Mouse (Mus musculus) CH12F3 (cell line): ENCODE measurements around the gene Cd3g.

Experiments
- in situ Hi-C: fragments of 300-500 bp; cut with MboI; formaldehyde crosslinking; loops from 2 replicates; pipeline ENCODE4 v1.14.3; 2020; ENCODE audit warnings: low sequenced_read_pairs

Gene Cd3g

DNA sequence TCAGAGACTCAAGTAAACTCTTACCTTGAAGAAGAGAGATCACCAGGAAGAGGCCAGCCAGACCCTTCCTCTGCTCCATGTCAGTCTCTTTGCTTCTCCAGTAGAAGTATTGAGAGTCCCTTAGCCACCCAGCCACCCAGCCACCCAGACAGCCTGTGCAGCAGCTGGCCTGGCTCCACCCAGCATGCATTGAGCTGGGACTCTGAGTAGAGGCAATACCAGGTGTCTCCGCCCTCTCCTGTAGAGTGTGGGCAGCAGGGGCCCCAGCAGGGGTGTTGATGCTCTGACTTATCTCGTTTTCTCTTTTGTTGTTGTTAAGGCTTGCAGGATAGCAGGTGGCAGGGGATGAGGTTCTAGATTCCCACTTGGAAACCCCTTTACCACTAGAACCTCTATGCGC lies at the start of gene Cd3g:
Cd3g (minus strand) TSS at position 190 of the 400 bp plus-strand sequence.
- in situ Hi-C loops, result no loop called here

DNA sequence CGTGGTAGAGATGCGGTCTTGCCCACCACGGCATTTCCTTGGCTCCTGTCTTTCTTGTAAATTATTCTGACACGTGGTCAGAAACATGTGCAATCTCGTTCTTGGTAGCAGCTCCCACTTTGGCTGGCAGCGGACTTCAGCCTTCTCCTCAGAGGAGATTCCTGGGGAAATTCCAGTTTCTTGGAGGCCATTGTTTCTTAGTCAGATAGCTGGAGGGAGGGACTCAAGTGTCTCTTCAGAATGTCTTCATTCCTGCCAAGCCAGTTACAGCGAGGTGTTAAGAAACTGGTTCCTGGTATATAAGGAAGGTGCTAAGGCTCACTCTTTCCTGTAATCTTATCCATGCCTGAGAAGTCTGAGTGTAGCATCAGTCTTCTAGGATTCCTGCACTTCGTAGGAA lies 47.1 kb upstream of the Cd3g start:
- in situ Hi-C loops, result loop anchor here (10.0 kb wide), 1 partner anchor 117 kb away; no protein-coding TSS in a partner anchor

DNA sequence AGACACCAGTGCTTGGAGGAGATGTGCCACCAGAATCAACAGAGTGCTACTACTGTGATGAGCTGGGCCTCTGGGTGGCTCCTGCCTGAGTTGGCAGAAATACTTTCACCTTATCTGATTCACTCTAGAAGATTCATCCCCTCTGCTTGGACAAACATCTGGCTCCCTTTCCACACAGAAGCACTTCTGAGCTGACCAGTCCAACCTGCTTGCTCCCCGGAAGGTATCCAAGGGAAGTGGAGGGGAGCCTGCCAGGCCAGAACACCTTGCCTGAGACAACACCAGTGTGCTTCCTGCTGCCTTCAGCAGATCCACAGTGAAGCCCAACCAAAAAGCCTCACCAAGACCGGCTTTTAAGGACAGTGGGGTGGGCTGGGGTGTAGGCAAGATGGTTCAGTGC lies 44.0 kb upstream of the Cd3g start:
- in situ Hi-C loops, result loop anchor here (10.0 kb wide), 1 partner anchor 121 kb away; no protein-coding TSS in a partner anchor

DNA sequence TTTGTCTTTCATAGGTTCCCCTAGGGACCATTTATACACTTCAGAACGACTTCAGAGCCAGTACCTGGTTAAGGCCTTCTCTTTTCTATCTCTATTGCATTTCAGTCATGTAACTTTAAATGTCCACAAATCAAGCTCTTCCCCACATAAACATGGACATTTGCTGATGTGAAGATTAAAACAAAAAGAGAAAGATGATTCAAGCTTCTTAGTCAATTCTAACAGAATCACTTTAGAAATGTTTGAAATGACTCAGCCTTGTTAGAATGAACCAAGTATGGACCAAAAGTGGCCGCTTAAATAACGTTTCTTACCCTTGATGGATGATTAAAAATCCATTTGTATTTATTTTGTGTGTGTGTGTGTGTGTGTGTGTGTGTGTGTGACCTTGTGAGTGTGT lies 43.4 kb upstream of the Cd3g start:
- in situ Hi-C loops, result loop anchor here (10.0 kb wide), 1 partner anchor 121 kb away; no protein-coding TSS in a partner anchor

DNA sequence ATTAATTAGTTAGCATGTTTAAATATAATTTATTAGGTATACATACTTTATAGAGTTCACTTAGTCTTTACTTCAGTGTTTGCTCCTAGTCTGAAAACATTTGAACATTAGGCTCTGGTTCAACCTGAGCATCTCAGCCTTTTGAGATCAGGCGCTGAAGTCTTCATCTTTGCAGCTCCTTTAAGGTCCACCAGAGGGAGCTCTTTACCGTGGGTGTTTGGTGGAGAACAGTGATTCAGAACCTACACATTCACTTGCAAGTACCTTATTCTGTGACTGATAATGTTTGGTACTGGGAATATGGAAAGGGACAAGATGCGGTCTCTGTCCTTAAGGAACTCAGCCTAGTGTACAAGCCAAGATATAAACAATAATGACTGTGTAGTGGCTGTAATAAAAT lies 42.6 kb upstream of the Cd3g start:
- in situ Hi-C loops, result loop anchor here (10.0 kb wide), 1 partner anchor 122 kb away; no protein-coding TSS in a partner anchor

DNA sequence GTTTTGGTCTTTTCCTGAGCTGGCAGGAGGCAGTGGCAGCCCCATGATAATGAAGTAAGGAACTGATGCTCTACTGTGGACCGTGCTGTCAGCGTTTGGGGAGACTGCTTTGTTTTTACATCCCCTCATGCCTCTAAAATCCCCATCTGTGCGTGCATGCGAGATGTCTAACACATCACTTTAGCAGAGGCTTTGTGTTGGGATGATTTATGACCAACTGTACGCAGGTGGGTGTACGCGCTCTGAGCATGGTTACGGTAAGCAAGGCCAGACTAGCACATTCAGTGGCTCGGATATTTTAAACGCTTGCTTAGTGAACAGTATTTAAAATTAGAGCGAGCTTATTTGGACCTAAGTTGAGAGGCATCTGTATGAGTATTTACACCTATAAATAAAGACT lies 37.8 kb upstream of the Cd3g start:
- in situ Hi-C loops, result no loop called here

DNA sequence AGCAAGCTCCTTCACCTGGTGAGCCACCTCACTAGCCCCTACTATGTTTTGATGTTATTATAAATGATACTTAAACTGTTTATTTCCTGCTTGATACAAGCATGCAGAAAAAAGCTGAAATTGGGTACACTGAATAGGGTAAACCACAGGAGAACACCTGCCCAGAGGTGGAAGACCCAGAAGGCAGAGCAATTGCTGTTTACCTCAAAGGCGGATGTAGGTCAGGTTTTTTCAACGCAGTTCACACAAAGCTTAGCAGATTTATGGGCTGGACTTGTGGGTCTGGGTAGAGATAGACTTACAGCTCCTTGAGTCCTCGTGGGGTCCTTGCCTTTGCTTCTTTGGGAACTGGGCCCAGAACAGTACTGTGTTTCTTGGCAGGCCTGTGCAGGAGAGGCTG lies 35.6 kb upstream of the Cd3g start:
- in situ Hi-C loops, result no loop called here

DNA sequence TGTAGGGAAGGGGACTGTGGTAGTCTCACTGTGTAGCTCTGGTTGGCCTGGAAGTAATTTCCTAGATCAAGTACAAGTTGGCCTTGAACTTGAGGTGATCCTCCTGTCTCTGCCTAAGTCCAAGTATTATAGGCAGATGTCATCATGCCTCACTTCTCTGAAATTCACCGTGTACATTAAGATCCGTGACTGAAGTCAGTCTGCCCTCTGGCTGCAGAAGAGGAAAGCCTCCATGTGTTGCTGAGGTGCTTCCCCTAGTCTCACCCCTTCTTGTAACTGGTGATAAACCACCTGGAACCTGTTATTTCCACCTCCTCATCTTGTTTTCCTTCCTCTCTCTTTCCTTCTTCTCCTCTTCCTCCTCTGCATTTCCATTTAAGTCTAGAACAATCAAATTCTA lies 34.6 kb upstream of the Cd3g start:
- in situ Hi-C loops, result no loop called here

DNA sequence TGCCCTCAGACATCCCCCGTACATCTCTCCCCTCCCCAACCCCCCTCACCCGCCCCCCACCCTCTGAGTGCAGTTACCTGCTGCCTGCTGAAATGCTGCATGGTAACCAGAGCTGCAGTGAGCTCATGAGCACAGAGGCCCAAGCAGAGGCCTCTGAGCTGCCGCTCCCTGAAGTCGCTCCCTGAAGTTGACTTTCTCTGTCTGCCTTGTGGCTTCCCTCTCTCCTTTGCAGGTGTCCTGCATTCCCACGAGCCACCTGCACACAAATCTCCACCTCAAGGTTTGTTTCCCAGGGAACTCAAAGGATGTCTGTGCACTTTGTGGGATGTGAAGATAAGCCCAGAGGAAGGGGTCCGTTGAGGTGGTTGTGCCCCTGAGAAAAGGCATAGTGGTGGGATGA lies 31.1 kb upstream of the Cd3g start:
- in situ Hi-C loops, result no loop called here

DNA sequence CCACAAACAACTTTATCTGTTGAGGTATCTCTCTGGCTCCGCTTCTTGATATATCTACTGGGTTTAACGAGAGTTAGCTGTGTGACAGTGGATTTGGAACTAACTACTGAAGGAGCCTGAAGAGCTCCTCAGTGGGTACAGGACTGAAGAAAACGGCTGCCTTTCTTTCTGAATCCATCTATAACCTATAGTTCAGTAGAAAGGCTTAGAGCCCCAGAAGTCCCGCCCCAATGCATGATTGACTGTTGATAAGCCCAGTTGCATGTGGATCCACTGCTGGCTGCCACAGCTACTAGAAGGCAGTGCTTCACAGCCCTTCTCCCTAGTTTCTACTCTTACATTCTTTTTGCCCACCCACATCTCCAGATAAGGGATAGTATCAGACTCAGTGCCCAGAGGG lies 30.2 kb upstream of the Cd3g start:
- in situ Hi-C loops, result no loop called here

DNA sequence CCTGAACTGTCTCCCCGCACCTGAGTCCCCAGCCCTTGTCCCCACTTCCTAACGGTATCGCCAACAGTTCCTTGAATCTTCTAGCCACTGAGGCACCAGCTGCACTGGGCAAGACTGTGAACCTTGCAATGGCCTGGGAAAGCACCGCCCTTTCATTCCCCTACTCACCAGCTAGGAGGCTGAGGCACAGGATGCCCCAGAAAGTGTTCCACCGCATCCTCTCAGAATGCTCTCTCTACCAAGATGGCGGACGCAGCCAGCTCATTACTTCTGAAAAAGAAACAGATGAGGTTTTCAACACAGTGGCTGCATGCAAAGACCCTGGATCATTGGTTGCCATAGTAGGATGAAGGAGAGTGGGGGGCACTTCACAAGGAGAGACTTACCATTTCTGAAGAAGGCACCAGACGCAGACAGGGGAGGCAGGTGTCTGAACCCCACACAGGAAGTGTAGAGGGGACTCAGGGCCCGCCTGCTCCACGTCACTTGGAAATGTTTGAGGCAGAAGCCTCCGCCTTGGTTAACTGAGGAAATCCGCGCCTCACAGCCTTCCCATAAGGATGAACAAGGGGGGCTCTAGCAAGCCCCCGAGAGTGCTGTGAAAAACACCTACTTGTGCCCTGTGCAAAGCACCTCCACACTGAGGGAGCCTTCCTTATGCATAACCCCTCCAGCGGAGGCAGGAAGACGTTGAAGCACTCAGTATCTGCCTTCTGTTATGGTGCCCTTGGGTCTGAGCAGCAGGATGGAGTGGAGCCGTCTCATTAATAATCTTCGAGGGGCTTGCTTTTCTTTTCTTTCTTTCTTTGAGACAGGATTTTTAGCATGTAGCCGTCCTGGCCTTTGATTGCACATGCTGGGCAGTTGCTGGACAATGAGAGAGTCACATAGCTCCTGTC lies 29.2 kb upstream of the Cd3g start, which contains the start of gene Cd3e:
Cd3e (minus strand) TSS at position 448 of the 899 bp plus-strand sequence.
- in situ Hi-C loops, result no loop called here

DNA sequence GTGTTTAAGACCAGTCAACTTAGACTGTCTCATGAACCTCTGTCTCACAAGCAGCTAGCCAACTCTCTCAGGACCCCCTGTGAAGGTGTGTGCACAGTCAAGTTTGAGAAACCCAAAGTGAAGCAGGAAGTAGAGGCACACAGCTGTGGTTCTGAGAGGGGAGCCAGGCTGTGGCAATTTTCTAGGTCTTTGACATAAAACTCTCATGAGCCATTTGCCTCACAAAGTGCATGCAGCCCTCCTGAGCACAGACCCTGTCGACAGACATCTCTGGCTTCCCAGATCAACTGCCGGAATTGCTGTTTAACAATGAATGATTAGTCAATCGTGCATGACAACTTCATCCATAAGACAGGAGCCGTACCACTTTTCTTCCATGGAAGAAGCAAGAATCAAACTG lies 28.1 kb upstream of the Cd3g start:
- in situ Hi-C loops, result no loop called here

DNA sequence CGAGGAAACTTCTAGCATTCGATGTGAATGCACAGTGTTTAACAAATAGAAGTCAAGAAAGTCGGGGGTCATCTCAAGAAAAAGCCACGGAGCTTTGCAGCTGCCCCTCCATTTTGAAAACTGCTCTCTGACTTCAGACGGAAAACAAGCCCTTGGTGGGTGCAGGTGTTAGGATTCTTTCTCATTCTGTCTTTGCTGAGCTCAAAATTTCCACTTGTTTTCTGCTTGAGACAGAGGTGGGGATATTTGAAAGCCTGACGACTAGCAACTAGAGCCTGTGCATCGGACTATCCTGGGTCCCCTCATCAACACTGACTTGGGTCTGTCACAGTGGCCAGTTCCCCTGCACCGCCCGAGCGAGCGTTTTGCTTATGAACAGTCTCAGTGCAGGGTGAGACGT lies 27.2 kb upstream of the Cd3g start:
- in situ Hi-C loops, result no loop called here

DNA sequence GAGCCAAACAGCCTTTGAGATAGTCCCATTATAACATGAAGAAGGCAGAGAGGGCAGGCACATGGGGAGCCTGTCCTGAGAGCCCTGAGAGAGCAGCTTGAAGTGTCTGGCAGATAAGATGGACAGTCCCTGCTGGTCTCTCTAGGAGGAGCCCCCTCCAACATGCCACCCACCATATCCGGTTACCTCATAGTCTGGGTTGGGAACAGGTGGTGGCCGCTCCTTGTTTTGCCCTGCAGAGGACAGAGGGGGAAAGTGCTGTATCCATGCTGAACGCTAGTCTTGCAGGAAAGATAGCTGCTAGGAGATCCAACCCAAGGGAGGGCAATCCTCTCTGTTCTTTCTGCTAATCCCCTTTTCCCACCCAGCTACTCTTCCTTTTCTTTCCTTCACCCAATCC lies 20.0 kb upstream of the Cd3g start:
- in situ Hi-C loops, result no loop called here

DNA sequence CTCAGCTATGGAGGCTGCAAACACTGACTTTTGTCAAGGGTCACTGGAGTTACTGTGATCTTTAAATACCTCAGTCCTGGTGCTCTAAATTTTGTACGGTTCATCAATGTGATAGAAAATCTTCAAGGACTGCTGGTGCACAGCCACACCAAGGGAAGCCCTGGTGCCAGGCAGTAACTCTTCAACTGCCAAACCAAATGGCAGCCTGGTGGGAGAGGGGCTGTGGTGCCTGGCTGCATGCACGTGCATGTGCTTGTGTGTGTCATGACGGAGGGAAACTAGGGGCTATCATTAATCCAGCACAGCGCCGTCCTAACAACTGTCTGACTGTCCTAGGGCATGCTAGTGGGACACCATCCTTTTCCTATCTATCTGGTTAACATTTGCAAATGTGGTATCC lies 19.5 kb upstream of the Cd3g start:
- in situ Hi-C loops, result no loop called here

DNA sequence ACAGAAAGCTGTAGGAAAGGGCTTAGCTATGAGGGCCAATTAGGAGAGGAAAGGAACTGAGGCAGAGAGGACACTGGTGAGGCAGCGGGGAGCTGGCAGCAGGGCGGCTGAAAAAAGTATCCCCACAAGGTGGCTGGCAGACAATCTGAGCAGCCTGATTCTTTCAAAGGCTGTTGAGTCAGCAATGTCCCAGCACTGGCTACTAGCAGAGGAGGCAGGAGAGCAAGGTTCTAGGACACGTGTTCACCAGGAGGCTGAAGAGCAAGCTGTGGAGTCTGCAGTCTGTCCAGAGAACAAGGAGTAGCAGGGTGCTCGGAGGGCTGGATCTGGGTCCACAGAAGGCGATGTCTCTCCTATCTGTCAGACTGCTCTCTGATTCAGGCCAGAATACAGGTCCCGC lies 18.9 kb upstream of the Cd3g start:
- in situ Hi-C loops, result no loop called here

DNA sequence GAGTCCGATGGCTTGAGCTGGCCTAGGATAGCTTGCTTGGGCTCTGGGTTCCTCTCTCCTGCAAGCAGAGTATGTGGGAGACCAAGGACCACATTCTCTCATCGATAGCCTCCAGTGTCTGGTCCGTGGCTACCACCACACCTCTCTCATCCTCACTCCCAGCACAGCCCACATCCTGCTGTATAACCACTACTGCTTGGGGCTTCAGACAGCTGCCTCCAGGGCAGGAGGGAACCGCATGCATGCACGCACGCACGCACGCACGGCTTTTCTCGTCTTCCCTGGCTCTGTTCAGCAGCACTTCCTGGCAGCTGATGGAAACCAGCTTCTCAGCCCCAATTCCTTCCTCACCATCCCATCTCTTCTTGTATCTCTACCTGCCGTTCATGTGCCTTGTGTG lies 17.9 kb upstream of the Cd3g start:
- in situ Hi-C loops, result no loop called here

DNA sequence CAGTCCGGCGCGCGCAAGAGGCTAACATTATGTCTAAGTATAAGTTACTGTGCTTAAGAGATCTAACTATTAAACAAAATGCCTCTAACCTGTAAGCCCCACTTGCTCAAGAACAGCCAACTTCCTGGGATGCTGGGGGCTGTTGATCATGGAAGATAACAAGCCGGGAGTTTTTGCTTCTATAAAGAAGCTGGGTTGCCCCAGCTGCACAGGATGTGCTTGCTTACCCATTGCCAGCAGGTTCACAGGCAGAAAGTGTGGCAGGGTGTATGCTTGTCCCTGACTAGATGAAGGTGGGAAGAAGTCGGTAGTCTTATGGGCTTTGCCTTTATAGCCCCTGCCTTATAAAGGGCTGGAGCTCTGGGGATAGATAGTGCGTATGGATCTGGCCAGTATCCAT lies 16.4 kb upstream of the Cd3g start:
- in situ Hi-C loops, result no loop called here

DNA sequence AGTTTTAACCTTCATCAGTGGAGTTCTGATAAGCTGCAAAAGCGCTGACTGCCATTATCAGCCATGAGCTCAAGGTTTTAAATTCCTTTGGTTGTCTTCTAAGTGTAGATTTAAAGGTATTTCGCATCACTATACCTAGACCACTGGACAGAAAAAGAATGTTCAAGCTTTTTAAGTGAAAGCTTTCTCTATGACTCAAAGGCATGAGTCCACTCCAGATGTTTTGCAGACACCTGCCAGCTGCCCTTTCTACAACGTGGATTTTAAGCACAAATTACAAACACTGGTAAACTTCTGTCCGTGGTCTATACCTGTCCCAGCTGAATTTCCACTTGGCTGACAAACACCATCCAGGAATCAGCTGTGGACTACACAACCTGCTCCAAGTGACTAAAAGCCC lies 14.7 kb upstream of the Cd3g start:
- in situ Hi-C loops, result no loop called here

DNA sequence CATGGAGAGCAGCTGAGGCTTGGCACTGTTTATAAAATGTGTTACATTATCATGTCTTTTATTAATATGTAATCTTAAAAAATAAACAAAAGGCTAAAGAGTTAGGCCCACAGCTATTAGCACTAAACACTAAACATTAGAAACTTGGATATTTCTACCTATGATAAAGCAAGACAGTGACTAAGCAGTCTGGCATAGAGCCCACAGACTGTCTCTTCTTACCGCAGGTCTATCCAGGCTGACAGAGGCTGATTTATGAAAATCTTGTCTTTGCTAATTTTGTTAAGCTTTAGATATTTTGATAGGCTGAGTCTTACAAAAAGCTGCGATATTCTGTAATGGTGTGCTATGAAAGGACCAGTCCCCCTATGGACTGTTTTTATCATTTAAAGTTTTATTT lies 13.0 kb upstream of the Cd3g start:
- in situ Hi-C loops, result no loop called here

DNA sequence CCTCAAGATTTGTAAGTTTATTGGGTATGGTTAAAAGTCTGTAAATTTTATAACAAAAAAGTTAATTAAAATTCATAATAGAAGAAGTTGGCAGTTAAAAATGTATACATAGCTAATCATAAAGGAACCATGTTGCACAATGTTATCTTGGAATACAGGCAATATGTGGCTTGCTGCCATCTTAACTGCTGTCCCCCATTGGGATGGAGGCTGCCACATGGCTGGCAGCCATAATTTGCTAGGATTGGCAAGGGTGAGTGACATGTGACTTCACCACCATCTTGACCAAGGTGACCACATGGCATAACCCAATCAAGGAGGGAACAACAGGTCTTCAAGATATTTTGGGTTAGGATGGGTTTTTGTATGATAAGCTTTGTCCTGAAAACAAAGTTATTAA lies 12.0 kb upstream of the Cd3g start:
- in situ Hi-C loops, result no loop called here

DNA sequence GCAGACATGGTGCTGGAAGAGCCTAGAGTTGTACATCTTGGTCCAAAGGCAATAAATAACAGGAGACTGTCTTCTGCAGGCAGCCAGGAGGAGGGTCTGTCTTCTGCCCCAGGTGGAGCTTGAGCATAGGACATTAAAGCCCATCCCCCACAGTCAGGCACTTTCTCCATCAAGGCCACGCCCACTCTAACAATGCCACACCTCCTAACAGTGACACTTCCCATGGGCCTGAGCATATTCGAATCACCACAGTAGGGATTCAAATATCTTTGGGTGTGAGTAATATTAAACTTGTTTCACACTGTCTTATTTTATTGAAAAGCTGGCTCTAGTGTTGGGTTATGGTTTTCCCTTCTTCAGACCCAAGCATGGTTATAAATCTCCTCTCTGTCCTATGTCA lies 11.6 kb upstream of the Cd3g start:
- in situ Hi-C loops, result no loop called here

DNA sequence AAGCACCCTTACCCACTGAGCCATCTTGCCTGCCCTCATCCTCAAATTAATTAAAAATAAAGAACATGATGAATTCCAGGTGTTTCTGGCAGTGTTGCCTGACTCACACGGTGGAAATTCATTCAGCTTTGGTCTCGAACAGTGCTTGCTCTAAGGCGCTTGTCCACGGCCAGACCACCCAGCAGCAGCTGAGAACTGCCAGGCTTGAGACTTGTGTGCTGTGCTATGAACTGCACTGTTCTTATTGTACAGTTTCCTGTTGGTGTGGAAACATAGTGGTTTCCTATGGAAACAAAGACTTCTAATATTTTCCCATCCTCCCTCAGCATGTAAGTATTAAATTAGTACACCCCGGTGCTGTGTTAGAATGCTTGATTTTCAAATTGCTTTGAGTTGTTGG lies 6.7 kb upstream of the Cd3g start:
- in situ Hi-C loops, result no loop called here
